Mouse (Mus musculus) intestine, embryonic 14.5 days (tissue): ENCODE measurements around the gene Cnnm1. TPM values are rescaled to one million over a fixed set of nuclear protein-coding genes. Genes with fewer than 3 reads are reported as not detected.

Experiments
- ATAC-seq: fragments of 200-750 bp; cut with Nextera tagmentation; replicated peaks from 2 replicates; pipeline ENCODE4 v1.8.0; 2017; ENCODE audit warnings: low read depth, moderate number of reproducible peaks, moderate TSS enrichment, moderate library complexity; ENCODE audit not compliant: low FRiP score, low TSS enrichment
- DNase-seq: peaks from one replicate; pipeline ENCODE4 v3.0.0-alpha.2; 2018; ENCODE audit warnings: low spot score
- H3K27ac ChIP-seq: fragments of 300-500 bp; sonication (generic); 2 replicates; pipeline ENCODE4 v1.5.1; 2014; ENCODE audit warnings: low read depth, mild to moderate bottlenecking, control low read depth
- H3K27me3 ChIP-seq: fragments of 300-500 bp; sonication (generic); replicated peaks from 2 replicates; pipeline ENCODE4 v1.6.1; 2014; ENCODE audit warnings: low read length, control low read depth; ENCODE audit not compliant: control insufficient read depth, insufficient read depth
- H3K36me3 ChIP-seq: fragments of 300-500 bp; sonication (generic); 2 replicates; pipeline ENCODE4 v1.6.1; 2014; ENCODE audit warnings: low read length, control low read depth; ENCODE audit not compliant: control insufficient read depth, insufficient read depth
- H3K4me1 ChIP-seq: fragments of 300-500 bp; sonication (generic); replicated peaks from 2 replicates; pipeline ENCODE4 v1.6.1; 2014; ENCODE audit warnings: low read length, control low read depth, mixed read lengths; ENCODE audit not compliant: control insufficient read depth, insufficient read depth
- H3K4me2 ChIP-seq: fragments of 300-500 bp; sonication (generic); 2 replicates; pipeline ENCODE4 v1.6.1; 2014; ENCODE audit warnings: low read length
- H3K4me3 ChIP-seq: fragments of 300-500 bp; sonication (generic); 2 replicates; pipeline ENCODE4 v1.5.1; 2014; ENCODE audit warnings: low read depth, low read length, control low read depth, mixed read lengths
- H3K9ac ChIP-seq: fragments of 300-500 bp; sonication (generic); 2 replicates; pipeline ENCODE4 v1.6.1; 2014; ENCODE audit warnings: mild to moderate bottlenecking, low read length
- H3K9me3 ChIP-seq: fragments of 300-500 bp; sonication (generic); 2 replicates; pipeline ENCODE4 v1.6.1; 2016; ENCODE audit warnings: low read length, control low read depth; ENCODE audit not compliant: control insufficient read depth
- WGBS: fragments of 180-500 bp; shearing (Covaris S2); extraction: QIAGEN DNeasy Blood & Tissue Kit; methylation state at CpG from one replicate; pipeline ENCODE4 v1.1.7; 2014; 5-methylcytosine and 5-hydroxymethylcytosine counted together
- polyA plus RNA-seq: library from polyadenylated mRNA; unstranded; fragments of >200 nt; fragmentation: Nextera tagmentation; extraction: Ambion mirVana; gene quantifications from 2 replicates; pipeline ENCODE4 v1.2.1, GENCODE M21; 2014

Cnnm1 gene
- polyA plus RNA-seq, 1 experiment from 2014 or later, result 0.45 TPM

DNA sequence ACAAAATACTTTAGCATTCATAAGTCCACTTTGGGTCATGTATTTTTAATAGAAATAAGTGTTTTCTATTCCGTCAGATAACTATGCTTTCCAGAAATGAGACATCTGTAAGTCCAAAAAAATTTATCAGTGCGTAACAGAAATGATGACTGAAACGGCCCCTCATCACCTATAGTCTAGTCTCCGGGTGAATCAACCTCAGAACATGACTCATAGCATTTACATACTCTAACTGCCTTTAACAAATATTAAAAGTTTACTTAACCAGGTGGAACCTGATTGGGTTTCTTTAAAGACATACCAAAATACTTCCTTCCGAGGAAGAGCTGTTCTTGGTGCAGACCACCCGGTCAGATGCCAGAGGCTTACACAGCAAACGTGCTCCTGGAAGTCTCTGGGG lies 78.0 kb downstream of the Cnnm1 start:
- Histone ChIP-seq H3K9ac (no peak overlapping the region), H3K27ac (no peak overlapping the region), H3K27me3 (no peaks in the 10 kb centered on the region), H3K36me3 (peaks cover 15% of the 10 kb centered on the region; the same call in 1 of the 2 replicates), H3K4me1 (0 out of 2 replicates have a peak, but pooled peaks cover 5% of the 10 kb centered on the region), H3K4me2 (no peak overlapping the region), H3K9me3 (no peaks in the 10 kb centered on the region), H3K4me3 (no peak overlapping the region)
- ATAC-seq (no peak), DNase-seq (no peak)
- WGBS, result 73% methylated on average over 7 of the region's 7 CpGs

GRCm38 (mm10) chr19:43519226-43519625 lies 79.0 kb downstream of the Cnnm1 start:
- Histone ChIP-seq H3K27me3 (no peaks in the 10 kb centered on the region), H3K4me1 (peaks cover 14% of the 10 kb centered on the region), H3K9me3 (no peaks in the 10 kb centered on the region), H3K4me3 (no peak overlapping the region), H3K9ac (no peak overlapping the region), H3K27ac (no peak overlapping the region), H3K36me3 (peaks cover 13% of the 10 kb centered on the region; the same call in 1 of the 2 replicates), H3K4me2 (no peak overlapping the region)
- ATAC-seq, result no peak
- 92% methylated on average over 10 of the region's 10 CpGs for WGBS
- DNase-seq, result no peak

DNA sequence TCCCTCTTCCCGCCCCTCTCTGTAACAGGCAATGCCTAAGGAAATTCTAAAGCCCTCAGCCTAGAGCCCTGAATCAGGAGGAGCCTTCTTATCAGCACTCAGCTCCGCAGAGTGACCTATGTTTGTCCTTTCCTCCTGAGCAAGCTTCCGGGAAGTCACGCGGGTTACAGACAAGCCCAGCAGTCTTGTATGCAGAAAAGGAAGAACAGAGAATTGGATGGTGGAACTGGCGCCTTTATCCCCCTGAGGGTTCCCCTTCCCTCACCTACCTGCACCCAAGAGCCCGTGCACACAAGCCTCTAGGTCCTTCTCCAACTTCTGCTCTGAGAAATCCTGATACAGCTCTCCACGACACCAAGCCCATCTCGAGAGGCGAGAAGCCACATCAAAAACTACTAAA lies 80.2 kb downstream of the Cnnm1 start:
- Histone ChIP-seq H3K4me3 (no peak overlapping the region), H3K27me3 (no peaks in the 10 kb centered on the region), H3K4me1 (peaks cover 18% of the 10 kb centered on the region), H3K9me3 (no peaks in the 10 kb centered on the region), H3K4me2 (no peak overlapping the region), H3K27ac (no peak overlapping the region), H3K9ac (no peak overlapping the region), H3K36me3 (peaks cover 2% of the 10 kb centered on the region; the same call in 1 of the 2 replicates)
- DNase-seq, result no peak
- no peak for ATAC-seq
- WGBS, result 65% methylated on average over 9 of the region's 10 CpGs

DNA sequence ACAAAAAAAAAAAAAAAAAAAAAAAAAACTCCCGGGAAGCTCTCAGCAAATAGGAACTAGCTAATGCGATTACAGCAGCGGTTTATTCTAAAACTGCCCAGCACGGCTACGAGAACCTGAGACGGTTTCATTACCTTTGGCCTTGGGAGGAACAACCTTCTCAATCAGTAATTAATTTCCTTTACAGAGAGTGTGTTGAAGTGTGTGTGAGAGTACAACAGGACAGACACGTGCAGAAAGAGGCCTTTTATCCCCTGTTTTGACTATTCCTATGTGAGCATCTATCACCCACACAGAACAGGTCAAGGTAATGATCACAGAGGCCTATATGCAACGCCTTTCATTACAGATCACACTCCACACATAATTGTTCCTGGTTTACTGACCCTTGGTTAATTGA lies 81.1 kb downstream of the Cnnm1 start:
- DNase-seq, result no peak
- no peak overlapping the region for H3K4me2 ChIP-seq

GRCm38 (mm10) chr19:43521996-43522395 lies 81.8 kb downstream of the Cnnm1 start:
- Histone ChIP-seq H3K27me3 (no peaks in the 10 kb centered on the region), H3K36me3 (no peaks in the 10 kb centered on the region), H3K4me1 (peaks cover 15% of the 10 kb centered on the region), H3K9me3 (no peaks in the 10 kb centered on the region), H3K4me2 (no peak overlapping the region), H3K4me3 (no peak overlapping the region), H3K9ac (no peak overlapping the region), H3K27ac (no peak overlapping the region)
- DNase-seq (no peak), ATAC-seq (no peak)
- WGBS, result 88% methylated on average over 9 of the region's 9 CpGs

More for the DNA sequence above, 81.1 kb downstream of the Cnnm1 start:
- H3K9me3 ChIP-seq, result no peaks in the 10 kb centered on the region
- no peaks in the 10 kb centered on the region for H3K36me3 ChIP-seq
- H3K4me3 ChIP-seq, result no peak overlapping the region
- H3K27me3 ChIP-seq, result no peaks in the 10 kb centered on the region
- H3K9ac ChIP-seq, result no peak overlapping the region
- ATAC-seq, result no peak
- peaks cover 16% of the 10 kb centered on the region for H3K4me1 ChIP-seq
- H3K27ac ChIP-seq, result no peak overlapping the region
- 58% methylated on average over 8 of the region's 8 CpGs for WGBS

GRCm38 (mm10) chr19:43523551-43523950 lies 83.3 kb downstream of the Cnnm1 start:
- peak; percentile 68 for DNase-seq
- Histone ChIP-seq H3K27me3 (no peaks in the 10 kb centered on the region), H3K4me1 (peaks cover 15% of the 10 kb centered on the region), H3K9ac (peak overlapping the region; percentile 41; the same call in 1 of the 2 replicates), H3K36me3 (no peaks in the 10 kb centered on the region), H3K9me3 (no peaks in the 10 kb centered on the region), H3K27ac (no peak overlapping the region), H3K4me2 (peak overlapping the region; percentile 94), H3K4me3 (peak overlapping the region; percentile 70)
- WGBS, result 5% methylated on average over 12 of the region's 12 CpGs
- ATAC-seq, result no peak

DNA sequence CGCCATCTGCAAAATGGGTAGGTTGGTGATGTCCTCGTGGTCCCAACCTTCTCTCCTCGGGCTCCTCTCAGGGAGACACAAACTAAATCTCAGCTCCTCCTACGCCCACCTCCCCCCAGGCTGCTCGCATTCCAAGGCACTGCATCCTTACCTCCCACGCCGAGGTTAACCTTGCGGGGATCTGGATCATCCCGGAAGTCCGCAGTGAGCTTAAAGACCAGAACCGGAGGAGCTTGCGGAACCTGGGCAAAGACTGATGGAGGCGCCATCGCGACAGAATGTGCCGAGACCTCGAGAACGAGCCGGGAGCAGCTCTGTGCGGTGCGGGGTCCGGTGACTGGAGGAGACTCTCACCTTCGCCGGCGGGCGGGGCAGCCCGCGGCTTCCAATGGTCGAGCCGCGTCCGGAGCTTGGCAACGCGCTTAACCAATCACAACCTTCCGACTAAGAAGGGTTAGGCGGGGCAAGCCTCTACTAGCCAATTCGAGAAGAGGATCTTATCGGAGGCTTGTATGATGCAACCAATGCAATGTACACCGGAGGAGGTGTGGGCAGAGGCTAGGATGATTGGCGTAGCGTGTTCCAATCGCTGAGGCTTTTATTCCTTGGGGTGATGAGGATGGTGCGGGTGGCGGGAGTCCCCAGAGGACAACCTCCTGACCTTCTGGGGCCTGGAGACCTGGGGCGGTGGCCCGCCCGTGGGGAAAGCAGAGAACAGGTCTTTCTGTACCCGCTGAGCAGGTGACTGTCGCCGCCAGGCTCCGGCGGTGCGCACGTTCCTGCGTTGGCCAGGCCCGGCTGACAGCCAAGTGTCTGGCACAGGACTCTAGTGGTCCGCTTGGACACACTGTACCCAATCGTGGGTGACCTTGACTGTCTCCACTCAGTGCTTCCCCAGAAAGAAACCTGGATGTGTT lies 84.2 kb downstream of the Cnnm1 start, which contains the start of gene Got1:
TSS of gene Got1 (minus strand) at position 419 of the 917 bp plus-strand sequence.
- peak within 1 kb of the TSS; percentile 70 for H3K4me3 ChIP-seq
- DNase-seq, result peak; percentile 91
- peaks cover 15% of the 10 kb centered on the region for H3K4me1 ChIP-seq
- H3K9me3 ChIP-seq, result no peaks in the 10 kb centered on the region
- H3K4me2 ChIP-seq, result peak within 1 kb of the TSS; percentile 94
- no peaks in the 10 kb centered on the region for H3K27me3 ChIP-seq
- H3K36me3 ChIP-seq, result no peaks in the 10 kb centered on the region
- ATAC-seq, result peak; percentile 100
- under 1% methylated on average over 58 of the region's 58 CpGs for WGBS
- H3K27ac ChIP-seq, result peak within 1 kb of the TSS; percentile 70; the same call in 1 of the 2 replicates
- H3K9ac ChIP-seq, result peak within 1 kb of the TSS; percentile 61

DNA sequence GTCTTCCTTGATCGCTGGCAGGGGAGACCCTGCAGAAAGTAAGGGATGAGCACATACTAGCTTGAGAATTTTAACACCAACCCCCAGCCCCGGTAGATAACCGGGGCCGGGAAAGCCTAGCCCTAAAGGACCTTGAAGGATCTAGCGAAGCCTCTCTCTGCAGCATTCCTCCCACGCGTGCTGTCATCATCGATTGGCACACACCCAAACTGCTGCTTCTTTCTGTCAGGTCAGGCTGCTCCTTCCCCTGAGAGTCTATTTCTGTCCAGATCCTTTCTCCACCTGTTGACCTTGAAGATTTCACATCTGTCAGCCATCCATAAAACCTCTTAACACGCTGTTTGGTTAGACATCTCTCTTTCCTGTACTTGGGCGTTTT lies 84.9 kb downstream of the Cnnm1 start:
- no peak for ATAC-seq
- Histone ChIP-seq H3K4me2 (peak overlapping the region; percentile 94), H3K27me3 (no peaks in the 10 kb centered on the region), H3K9ac (peak overlapping the region; percentile 61), H3K4me3 (peak overlapping the region; percentile 70), H3K9me3 (no peaks in the 10 kb centered on the region), H3K4me1 (peaks cover 15% of the 10 kb centered on the region), H3K36me3 (no peaks in the 10 kb centered on the region), H3K27ac (peak overlapping the region; percentile 33; the same call in 1 of the 2 replicates)
- no peak for DNase-seq
- WGBS, result 6% methylated on average over 10 of the region's 10 CpGs
